Mouse (Mus musculus): ENCODE results near the gene Sertad1. TPM values are rescaled to one million over a fixed set of nuclear protein-coding genes. Genes with fewer than 3 reads are reported as not detected.

The Sertad1 gene
- polyA plus RNA-seq, 1 experiment from 2014 or later: 24.3 TPM

GRCm38 (mm10) chr7:27475596-27475995 is 11.1 kb upstream of the Sertad1 start:
- H3K4me3 ChIP-seq (ENCODE audit: low read depth, low read length): no peak overlapping the region
- H3K27ac ChIP-seq (replicated peaks; ENCODE audit: low read depth, low read length): no peak overlapping the region
- WGBS: 95% methylated on average over 2 of the region's 2 CpGs
- DNase-seq (ENCODE audit: low spot score): no peak
- no peak overlapping the region for H3K4me2 ChIP-seq (ENCODE audit: low read depth, low read length)
- H3K27me3 ChIP-seq (ENCODE audit: control insufficient read depth, insufficient read depth, low read length): no peaks in the 10 kb centered on the region
- no peaks in the 10 kb centered on the region for H3K4me1 ChIP-seq (ENCODE audit: control insufficient read depth, insufficient read depth, low read length)
- H3K9me3 ChIP-seq (replicated peaks; ENCODE audit: control insufficient read depth, low read length): no peaks in the 10 kb centered on the region
- ATAC-seq (replicated peaks; ENCODE audit: insufficient number of reproducible peaks, low FRiP score, low TSS enrichment, low read depth): no peak
- H3K9ac ChIP-seq (replicated peaks; ENCODE audit: low read length): no peak overlapping the region
- no peaks in the 10 kb centered on the region; the same call in 1 of the 2 replicates for H3K36me3 ChIP-seq (replicated peaks; ENCODE audit: control insufficient read depth, insufficient read depth, low read depth, low read length)

- no peak for ATAC-seq (replicated peaks; ENCODE audit: insufficient number of reproducible peaks, low FRiP score, low TSS enrichment, low read depth)
- H3K36me3 ChIP-seq (replicated peaks; ENCODE audit: control insufficient read depth, insufficient read depth, low read depth, low read length): no peaks in the 10 kb centered on the region; the same call in 1 of the 2 replicates
- H3K4me2 ChIP-seq (ENCODE audit: low read depth, low read length): no peak overlapping the region
- 91% methylated on average over 14 of the region's 14 CpGs for WGBS
- DNase-seq (ENCODE audit: low spot score): no peak
- H3K4me1 ChIP-seq (ENCODE audit: control insufficient read depth, insufficient read depth, low read length): no peaks in the 10 kb centered on the region
- no peaks in the 10 kb centered on the region for H3K27me3 ChIP-seq (ENCODE audit: control insufficient read depth, insufficient read depth, low read length)
- H3K27ac ChIP-seq (replicated peaks; ENCODE audit: low read depth, low read length): no peak overlapping the region
- H3K9me3 ChIP-seq (replicated peaks; ENCODE audit: control insufficient read depth, low read length): no peaks in the 10 kb centered on the region
- no peak overlapping the region for H3K4me3 ChIP-seq (ENCODE audit: low read depth, low read length)
- H3K9ac ChIP-seq (replicated peaks; ENCODE audit: low read length): no peak overlapping the region
These were observed 10.5 kb upstream of the Sertad1 start for GRCm38 (mm10) chr7:27476098-27476635.

GRCm38 (mm10) chr7:27478561-27478960 is 8.1 kb upstream of the Sertad1 start:
- Histone ChIP-seq H3K9me3 (replicated peaks; ENCODE audit: control insufficient read depth, low read length) (no peaks in the 10 kb centered on the region), H3K27me3 (ENCODE audit: control insufficient read depth, insufficient read depth, low read length) (no peaks in the 10 kb centered on the region), H3K27ac (replicated peaks; ENCODE audit: low read depth, low read length) (no peak overlapping the region), H3K9ac (replicated peaks; ENCODE audit: low read length) (no peak overlapping the region), H3K4me2 (ENCODE audit: low read depth, low read length) (no peak overlapping the region), H3K4me3 (ENCODE audit: low read depth, low read length) (no peak overlapping the region), H3K4me1 (ENCODE audit: control insufficient read depth, insufficient read depth, low read length) (no peaks in the 10 kb centered on the region), H3K36me3 (replicated peaks; ENCODE audit: control insufficient read depth, insufficient read depth, low read depth, low read length) (no peaks in the 10 kb centered on the region; the same call in 1 of the 2 replicates)
- ATAC-seq (replicated peaks; ENCODE audit: insufficient number of reproducible peaks, low FRiP score, low TSS enrichment, low read depth) (no peak), DNase-seq (ENCODE audit: low spot score) (no peak)
- 81% methylated on average over 7 of the region's 7 CpGs for WGBS

- H3K4me3 ChIP-seq (ENCODE audit: low read depth, low read length): no peak overlapping the region
- 80% methylated on average over 1 of the region's 1 CpGs for WGBS
- no peaks in the 10 kb centered on the region for H3K9me3 ChIP-seq (replicated peaks; ENCODE audit: control insufficient read depth, low read length)
- no peak overlapping the region for H3K4me2 ChIP-seq (ENCODE audit: low read depth, low read length)
- no peak overlapping the region for H3K9ac ChIP-seq (replicated peaks; ENCODE audit: low read length)
- no peaks in the 10 kb centered on the region for H3K4me1 ChIP-seq (ENCODE audit: control insufficient read depth, insufficient read depth, low read length)
- no peak overlapping the region for H3K27ac ChIP-seq (replicated peaks; ENCODE audit: low read depth, low read length)
- ATAC-seq (replicated peaks; ENCODE audit: insufficient number of reproducible peaks, low FRiP score, low TSS enrichment, low read depth) (no peak), DNase-seq (ENCODE audit: low spot score) (no peak)
- H3K36me3 ChIP-seq (replicated peaks; ENCODE audit: control insufficient read depth, insufficient read depth, low read depth, low read length): no peaks in the 10 kb centered on the region; the same call in 1 of the 2 replicates
- H3K27me3 ChIP-seq (ENCODE audit: control insufficient read depth, insufficient read depth, low read length): no peaks in the 10 kb centered on the region
These were observed 7.0 kb upstream of the Sertad1 start for GRCm38 (mm10) chr7:27479750-27480149.

- Histone ChIP-seq H3K36me3 (replicated peaks; ENCODE audit: control insufficient read depth, insufficient read depth, low read depth, low read length) (no peaks in the 10 kb centered on the region; the same call in 1 of the 2 replicates), H3K4me2 (ENCODE audit: low read depth, low read length) (no peak overlapping the region), H3K27me3 (ENCODE audit: control insufficient read depth, insufficient read depth, low read length) (no peaks in the 10 kb centered on the region), H3K9me3 (replicated peaks; ENCODE audit: control insufficient read depth, low read length) (no peaks in the 10 kb centered on the region), H3K9ac (replicated peaks; ENCODE audit: low read length) (no peak overlapping the region), H3K27ac (replicated peaks; ENCODE audit: low read depth, low read length) (no peak overlapping the region), H3K4me3 (ENCODE audit: low read depth, low read length) (no peak overlapping the region), H3K4me1 (ENCODE audit: control insufficient read depth, insufficient read depth, low read length) (no peaks in the 10 kb centered on the region)
- 69% methylated on average over 3 of the region's 3 CpGs for WGBS
- DNase-seq (ENCODE audit: low spot score) (no peak), ATAC-seq (replicated peaks; ENCODE audit: insufficient number of reproducible peaks, low FRiP score, low TSS enrichment, low read depth) (no peak)
These were observed 6.2 kb upstream of the Sertad1 start for GRCm38 (mm10) chr7:27480506-27480905.

GRCm38 (mm10) chr7:27480927-27481626 is 5.6 kb upstream of the Sertad1 start:
- peak overlapping the region; percentile 44 for H3K9ac ChIP-seq (replicated peaks; ENCODE audit: low read length)
- no peaks in the 10 kb centered on the region for H3K4me1 ChIP-seq (ENCODE audit: control insufficient read depth, insufficient read depth, low read length)
- no peaks in the 10 kb centered on the region for H3K27me3 ChIP-seq (ENCODE audit: control insufficient read depth, insufficient read depth, low read length)
- H3K36me3 ChIP-seq (replicated peaks; ENCODE audit: control insufficient read depth, insufficient read depth, low read depth, low read length): no peaks in the 10 kb centered on the region; the same call in 1 of the 2 replicates
- H3K9me3 ChIP-seq (replicated peaks; ENCODE audit: control insufficient read depth, low read length): no peaks in the 10 kb centered on the region
- peak overlapping the region; percentile 25 for H3K4me3 ChIP-seq (ENCODE audit: low read depth, low read length)
- DNase-seq (ENCODE audit: low spot score) (no peak), ATAC-seq (replicated peaks; ENCODE audit: insufficient number of reproducible peaks, low FRiP score, low TSS enrichment, low read depth) (no peak)
- peak overlapping the region; percentile 39; the same call in 1 of the 2 replicates for H3K27ac ChIP-seq (replicated peaks; ENCODE audit: low read depth, low read length)
- 11% methylated on average over 11 of the region's 11 CpGs for WGBS
- peak overlapping the region; percentile 49 for H3K4me2 ChIP-seq (ENCODE audit: low read depth, low read length)

GRCm38 (mm10) chr7:27481627-27481969 is 5.1 kb upstream of the Sertad1 start:
- H3K27me3 ChIP-seq (ENCODE audit: control insufficient read depth, insufficient read depth, low read length): no peaks in the 10 kb centered on the region
- DNase-seq (ENCODE audit: low spot score) (peak; percentile 86), ATAC-seq (replicated peaks; ENCODE audit: insufficient number of reproducible peaks, low FRiP score, low TSS enrichment, low read depth) (peak; percentile 82)
- no peaks in the 10 kb centered on the region for H3K9me3 ChIP-seq (replicated peaks; ENCODE audit: control insufficient read depth, low read length)
- WGBS: 0% methylated on average over 11 of the region's 12 CpGs
- peak overlapping the region; percentile 44 for H3K9ac ChIP-seq (replicated peaks; ENCODE audit: low read length)
- peak overlapping the region; percentile 39; the same call in 1 of the 2 replicates for H3K27ac ChIP-seq (replicated peaks; ENCODE audit: low read depth, low read length)
- H3K4me3 ChIP-seq (ENCODE audit: low read depth, low read length): peak overlapping the region; percentile 25
- no peaks in the 10 kb centered on the region; the same call in 1 of the 2 replicates for H3K36me3 ChIP-seq (replicated peaks; ENCODE audit: control insufficient read depth, insufficient read depth, low read depth, low read length)
- H3K4me2 ChIP-seq (ENCODE audit: low read depth, low read length): peak overlapping the region; percentile 49
- no peaks in the 10 kb centered on the region for H3K4me1 ChIP-seq (ENCODE audit: control insufficient read depth, insufficient read depth, low read length)

GRCm38 (mm10) chr7:27483860-27484259 is 2.9 kb upstream of the Sertad1 start:
- Histone ChIP-seq H3K4me1 (ENCODE audit: control insufficient read depth, insufficient read depth, low read length) (no peaks in the 10 kb centered on the region; the same call in 1 of the 2 replicates), H3K36me3 (replicated peaks; ENCODE audit: control insufficient read depth, insufficient read depth, low read depth, low read length) (no peaks in the 10 kb centered on the region), H3K4me2 (ENCODE audit: low read depth, low read length) (no peak overlapping the region), H3K27ac (replicated peaks; ENCODE audit: low read depth, low read length) (no peak overlapping the region), H3K27me3 (ENCODE audit: control insufficient read depth, insufficient read depth, low read length) (no peaks in the 10 kb centered on the region), H3K4me3 (ENCODE audit: low read depth, low read length) (no peak overlapping the region), H3K9me3 (replicated peaks; ENCODE audit: control insufficient read depth, low read length) (no peaks in the 10 kb centered on the region), H3K9ac (replicated peaks; ENCODE audit: low read length) (no peak overlapping the region)
- DNase-seq (ENCODE audit: low spot score) (no peak), ATAC-seq (replicated peaks; ENCODE audit: insufficient number of reproducible peaks, low FRiP score, low TSS enrichment, low read depth) (no peak)
- 71% methylated on average over 4 of the region's 4 CpGs for WGBS
